Mouse (Mus musculus) cerebellum, adult 2 months (tissue): ENCODE data around the gene Tent2. TPM values are rescaled to one million over a fixed set of nuclear protein-coding genes. Genes with fewer than 3 reads are reported as not detected.

Source experiments
- DNase-seq, 2 experiments: peaks; one replicate each; pipeline ENCODE4 v3.0.0; 2021
- H3K27ac ChIP-seq: fragments of 200-500 bp; 2 replicates; pipeline ENCODE4 v1.5.1; 2012; ENCODE audit warnings: low read length, control low read depth, inconsistent platforms; ENCODE audit not compliant: insufficient read depth
- H3K27me3 ChIP-seq: fragments of 200-500 bp; 2 replicates; pipeline ENCODE4 v1.6.1; 2012; ENCODE audit warnings: inconsistent platforms, mild to moderate bottlenecking, low read length, moderate library complexity; ENCODE audit not compliant: control insufficient read depth, insufficient read depth
- H3K4me1 ChIP-seq: fragments of 200-500 bp; 2 replicates; pipeline ENCODE4 v1.6.1; 2011; ENCODE audit warnings: low read length; ENCODE audit not compliant: control insufficient read depth, insufficient read depth
- H3K4me3 ChIP-seq: fragments of 200-500 bp; replicated peaks from 2 replicates; pipeline ENCODE3; 2011; ENCODE audit warnings: mild to moderate bottlenecking, low read depth, low read length, control low read depth; ENCODE audit not compliant: insufficient read depth
- CTCF ChIP-seq: fragments of 200-500 bp; IDR thresholded peaks from 2 replicates; pipeline ENCODE4 v1.5.1; 2011; ENCODE audit warnings: low read depth, mild to moderate bottlenecking, control low read depth, low read length, moderate library complexity, borderline replicate concordance; ENCODE audit not compliant: insufficient read depth
- POLR2A ChIP-seq: fragments of 200-500 bp; IDR thresholded peaks from 2 replicates; pipeline ENCODE4 v1.6.1; 2011; ENCODE audit warnings: low read length, control low read depth, borderline replicate concordance; ENCODE audit not compliant: insufficient read depth
- WGBS: fragments of 180-500 bp; shearing (Covaris S2); methylation state at CpG from one replicate; pipeline ENCODE4 v1.1.7; 2018; 5-methylcytosine and 5-hydroxymethylcytosine counted together
- polyA plus RNA-seq: library from polyadenylated mRNA; depleted of rRNA; stranded (reverse); fragments of >200 nt; gene quantifications from 2 replicates; pipeline ENCODE4 v1.2.3, GENCODE M21; 2012; rRNA removed

Tent2 gene
- polyA plus RNA-seq, 1 experiment, result 34.1 TPM

GRCm38 (mm10) chr13:93102340-93103090 lies 89.7 kb downstream of the Tent2 start:
- H3K4me3 ChIP-seq, result no peak overlapping the region
- TF ChIP-seq POLR2A (no peak), CTCF (no peak)
- no peak for DNase-seq
- WGBS, result 74% methylated on average over 4 of the region's 4 CpGs
- H3K4me1 ChIP-seq, result no peaks in the 10 kb centered on the region
- H3K27me3 ChIP-seq, result no peaks in the 10 kb centered on the region
- no peak overlapping the region for H3K27ac ChIP-seq

- no peak overlapping the region for H3K27ac ChIP-seq
- no peak overlapping the region for H3K4me3 ChIP-seq
- WGBS, result 70% methylated on average over 3 of the region's 3 CpGs
- no peak for DNase-seq
- TF ChIP-seq CTCF, result no peak
- TF ChIP-seq POLR2A, result no peak
- peaks cover 10% of the 10 kb centered on the region; the same call in 1 of the 2 replicates for H3K4me1 ChIP-seq
- no peaks in the 10 kb centered on the region for H3K27me3 ChIP-seq
These were observed 93.6 kb downstream of the Tent2 start for GRCm38 (mm10) chr13:93098596-93098995.

GRCm38 (mm10) chr13:93096643-93097042 lies 95.5 kb downstream of the Tent2 start:
- WGBS, result 96% methylated on average over 6 of the region's 6 CpGs
- Histone ChIP-seq H3K27me3 (no peaks in the 10 kb centered on the region), H3K4me1 (peaks cover 13% of the 10 kb centered on the region; the same call in 1 of the 2 replicates), H3K4me3 (no peak overlapping the region), H3K27ac (no peak overlapping the region)
- TF ChIP-seq CTCF (no peak), POLR2A (no peak)
- no peak for DNase-seq

Other genes with a start within 250 kb of the Tent2 start
- gene Cmya5, start 47.7 kb downstream of the Tent2 start, polyA plus RNA-seq, result 2.6 and 3.0 TPM in 2 replicates
- gene Homer1, start 107.2 kb upstream of the Tent2 start, polyA plus RNA-seq, result 15.7 and 15.8 TPM in 2 replicates